Mouse (Mus musculus): Measurements from ENCODE around the gene Map4.

GRCm38 (mm10) chr9:109917931-109918330 lies 13.3 kb upstream of the Map4 start:
- TF ChIP-seq CTCF (IDR thresholded peaks at IDR 0.05; ENCODE audit: low read depth) (no peak), EP300 (IDR thresholded peaks at IDR 0.05; ENCODE audit: low read depth) (no peak)

Data from liver, embryonic 14.5 days (tissue).